Mouse (Mus musculus) ES-Bruce4 (cell line): ENCODE data around the gene Cenpo.

Experiments
- CTCF ChIP-seq: IDR thresholded peaks from one replicate; pipeline ENCODE4 v1.8.1; 2011; ENCODE audit warnings: low read depth, low read length
- EP300 ChIP-seq: IDR thresholded peaks from 2 replicates; pipeline ENCODE4 v1.6.1; 2011; ENCODE audit warnings: low read depth, low read length; ENCODE audit not compliant: insufficient read depth
- POLR2A ChIP-seq: IDR thresholded peaks from one replicate; pipeline ENCODE4 v1.8.1; 2011; ENCODE audit warnings: low read length; ENCODE audit not compliant: insufficient read depth

DNA sequence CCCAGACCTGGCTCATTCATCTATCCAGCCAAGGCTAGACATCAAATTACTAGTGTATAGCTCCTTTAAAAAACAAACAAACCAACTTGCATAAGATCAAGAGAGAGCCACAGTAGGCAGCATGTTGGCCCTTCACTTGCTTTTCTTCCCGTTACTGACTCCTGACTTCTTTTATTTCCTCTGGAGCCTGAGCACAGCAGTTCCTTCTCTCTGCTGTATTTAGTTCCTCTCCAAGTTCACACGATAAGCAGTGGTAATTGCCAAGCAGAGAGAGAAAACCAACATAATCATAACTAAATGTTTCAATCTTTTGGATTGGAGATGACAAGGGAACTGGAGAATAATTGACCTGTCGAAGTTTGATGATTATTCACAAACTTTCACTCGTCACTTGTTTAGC lies 1.3 kb downstream of the Cenpo start:
- TF ChIP-seq CTCF (no peak), EP300 (no peak), POLR2A (no peak)
